Mouse (Mus musculus) kidney, embryonic 16.5 days (tissue): ENCODE measurements around the gene Pithd1. TPM values are rescaled to one million over a fixed set of nuclear protein-coding genes. Genes with fewer than 3 reads are reported as not detected.

ENCODE experiments used
- ATAC-seq: fragments of 200-750 bp; cut with Nextera tagmentation; 2 replicates; pipeline ENCODE4 v1.8.0; 2017; ENCODE audit warnings: moderate TSS enrichment; ENCODE audit not compliant: low FRiP score, low TSS enrichment
- H3K27ac ChIP-seq: fragments of 300-500 bp; sonication (generic); 2 replicates; pipeline ENCODE4 v1.5.1; 2014; ENCODE audit warnings: low read length
- H3K27me3 ChIP-seq: fragments of 300-500 bp; sonication (generic); 2 replicates; pipeline ENCODE4 v1.6.1; 2014; ENCODE audit warnings: low read length, control low read depth, mixed read lengths; ENCODE audit not compliant: insufficient read depth
- H3K36me3 ChIP-seq: fragments of 300-500 bp; sonication (generic); 2 replicates; pipeline ENCODE4 v1.6.1; 2014; ENCODE audit warnings: low read length, control low read depth, mixed read lengths; ENCODE audit not compliant: insufficient read depth
- H3K4me1 ChIP-seq: fragments of 300-500 bp; sonication (generic); 2 replicates; pipeline ENCODE4 v1.6.1; 2014; ENCODE audit warnings: low read length, control low read depth, mixed read lengths; ENCODE audit not compliant: insufficient read depth
- H3K4me2 ChIP-seq: fragments of 300-500 bp; sonication (generic); replicated peaks from 2 replicates; pipeline ENCODE4 v1.6.1; 2014; ENCODE audit warnings: low read depth, low read length
- H3K4me3 ChIP-seq: fragments of 300-500 bp; sonication (generic); 2 replicates; pipeline ENCODE4 v1.5.1; 2014; ENCODE audit warnings: mild to moderate bottlenecking, low read length
- H3K9ac ChIP-seq: fragments of 300-500 bp; sonication (generic); replicated peaks from 2 replicates; pipeline ENCODE4 v1.6.1; 2014; ENCODE audit warnings: low read length
- H3K9me3 ChIP-seq: fragments of 300-500 bp; sonication (generic); 2 replicates; pipeline ENCODE4 v1.6.1; 2016; ENCODE audit warnings: low read length, control low read depth
- WGBS: fragments of 180-500 bp; shearing (Covaris S2); extraction: QIAGEN DNeasy Blood & Tissue Kit; methylation state at CpG from one replicate; pipeline ENCODE4 v1.1.7; 2014; 5-methylcytosine and 5-hydroxymethylcytosine counted together
- polyA plus RNA-seq: library from polyadenylated mRNA; unstranded; fragments of >200 nt; fragmentation: Nextera tagmentation; extraction: Ambion mirVana; gene quantifications from 2 replicates; pipeline ENCODE4 v1.2.1, GENCODE M21; 2015

The Pithd1 gene
- polyA plus RNA-seq, 1 experiment from 2014 or later: 46.8 TPM

DNA sequence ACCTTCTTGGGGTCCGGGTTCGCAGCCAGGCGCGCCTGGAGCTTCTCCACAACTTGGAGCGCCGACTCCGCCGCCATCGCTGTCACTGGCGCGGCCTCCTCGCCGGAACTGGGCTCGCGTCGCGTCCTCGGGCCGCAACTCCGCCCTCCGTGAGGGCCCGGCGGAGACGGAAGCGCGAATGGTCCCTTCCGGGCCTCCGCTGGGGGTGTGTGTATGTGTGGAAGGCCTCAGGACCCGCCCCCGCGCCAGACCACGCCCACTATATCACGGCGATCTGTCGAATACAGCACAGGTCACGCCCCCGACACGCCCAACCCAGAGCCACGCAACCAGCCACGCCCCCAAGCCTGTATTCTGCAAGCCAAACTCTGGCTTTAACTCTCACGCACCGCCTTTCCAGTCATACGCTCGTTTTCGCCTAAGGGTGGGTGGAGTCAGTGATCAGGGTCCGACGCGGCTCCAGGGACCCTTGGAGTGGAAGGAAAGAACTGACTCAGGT is 34.5 kb upstream of the Pithd1 start, which contains the start of gene Eloa:
TSS of gene Eloa (minus strand) at position 215 of the 499 bp plus-strand sequence.
- no peaks in the 10 kb centered on the region for H3K27me3 ChIP-seq
- WGBS: under 1% methylated on average over 48 of the region's 48 CpGs
- H3K4me1 ChIP-seq: peaks cover 14% of the 10 kb centered on the region
- H3K36me3 ChIP-seq: no peaks in the 10 kb centered on the region
- H3K4me2 ChIP-seq: peak within 1 kb of the TSS; percentile 71
- peak within 1 kb of the TSS; percentile 74; the same call in 1 of the 2 replicates for H3K27ac ChIP-seq
- H3K4me3 ChIP-seq: peak within 1 kb of the TSS; percentile 90
- peak; percentile 99 for ATAC-seq
- H3K9ac ChIP-seq: peak within 1 kb of the TSS; percentile 90
- no peaks in the 10 kb centered on the region for H3K9me3 ChIP-seq

DNA sequence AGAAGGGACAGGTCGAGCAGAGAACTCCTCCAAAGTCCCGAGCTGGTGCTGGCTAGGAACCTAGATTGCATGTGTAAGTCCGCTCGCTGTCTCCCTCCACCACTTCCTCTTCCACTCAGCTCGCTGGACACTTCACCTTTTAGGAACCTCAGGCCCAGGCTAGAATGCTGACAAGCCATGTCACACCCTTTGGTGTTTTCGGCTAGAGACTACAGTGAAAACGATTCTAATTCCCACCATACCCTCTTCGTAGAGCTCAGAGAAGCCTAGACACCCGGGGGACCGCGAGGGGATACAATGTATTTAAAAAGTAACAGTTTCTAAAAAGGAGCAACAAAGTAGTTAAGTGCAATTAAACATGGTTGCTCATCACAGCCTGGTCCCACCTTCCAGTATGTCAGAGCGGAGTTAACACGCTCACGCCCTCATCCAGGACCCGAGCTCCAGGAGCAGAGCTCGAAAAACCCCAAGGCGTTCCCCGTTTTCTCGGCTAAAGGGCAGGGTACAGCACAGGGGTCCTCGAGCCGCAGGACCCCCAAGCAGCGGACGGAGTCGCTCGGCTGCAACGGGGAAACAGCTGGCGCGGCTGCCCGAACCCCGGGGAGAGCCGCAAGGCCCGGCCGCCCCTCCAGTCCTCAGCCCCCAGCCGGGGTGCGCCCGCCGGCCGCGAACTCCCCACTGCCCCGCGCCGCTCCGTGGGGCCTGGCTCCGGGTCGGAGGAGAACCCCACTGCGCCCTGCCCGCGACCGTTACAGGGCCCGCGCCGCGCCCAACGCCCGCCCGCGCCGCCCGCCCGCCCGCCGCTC is 33.9 kb upstream of the Pithd1 start:
- peak overlapping the region; percentile 71 for H3K4me2 ChIP-seq
- H3K36me3 ChIP-seq: no peaks in the 10 kb centered on the region
- peak overlapping the region; percentile 90 for H3K9ac ChIP-seq
- peak overlapping the region; percentile 74; the same call in 1 of the 2 replicates for H3K27ac ChIP-seq
- H3K4me3 ChIP-seq: peak overlapping the region; percentile 90
- H3K27me3 ChIP-seq: no peaks in the 10 kb centered on the region
- WGBS: under 1% methylated on average over 58 of the region's 62 CpGs
- no peaks in the 10 kb centered on the region for H3K9me3 ChIP-seq
- ATAC-seq: peak; percentile 85
- H3K4me1 ChIP-seq: peaks cover 14% of the 10 kb centered on the region

DNA sequence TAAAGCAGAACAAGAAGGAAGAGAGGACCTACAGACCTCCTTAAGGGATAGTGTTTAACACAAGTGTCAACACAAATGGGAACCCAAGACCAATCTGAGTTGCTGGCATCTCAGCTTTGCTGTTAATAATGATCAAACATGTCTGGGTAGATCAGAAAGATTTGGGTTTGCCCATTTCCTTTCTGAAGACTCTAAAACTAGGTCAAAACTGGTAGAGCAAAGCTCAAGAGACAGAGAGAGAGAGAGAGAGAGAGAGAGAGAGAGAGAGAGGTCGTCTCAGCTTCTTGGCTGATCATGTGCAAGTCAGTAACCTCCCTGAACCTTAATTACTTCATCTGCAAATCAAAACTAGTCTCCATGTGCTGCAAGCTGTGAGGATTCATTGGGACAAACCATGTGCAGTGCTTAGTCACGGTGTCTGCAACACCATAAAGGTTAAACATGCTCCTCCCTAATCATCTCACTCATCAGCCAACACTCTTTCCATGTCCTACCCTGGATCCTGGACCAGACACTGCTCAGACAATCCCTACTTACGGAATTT is 29.1 kb upstream of the Pithd1 start:
- no peak overlapping the region for H3K4me2 ChIP-seq
- no peak overlapping the region for H3K27ac ChIP-seq
- no peak overlapping the region for H3K9ac ChIP-seq
- H3K4me3 ChIP-seq: no peak overlapping the region
- 86% methylated on average over 3 of the region's 3 CpGs for WGBS
- no peaks in the 10 kb centered on the region for H3K27me3 ChIP-seq
- no peaks in the 10 kb centered on the region for H3K9me3 ChIP-seq
- peaks cover 15% of the 10 kb centered on the region for H3K36me3 ChIP-seq
- peaks cover 11% of the 10 kb centered on the region for H3K4me1 ChIP-seq
- no peak for ATAC-seq

- Histone ChIP-seq H3K36me3 (peaks cover 57% of the 10 kb centered on the region), H3K9me3 (no peaks in the 10 kb centered on the region), H3K4me1 (no peaks in the 10 kb centered on the region), H3K4me3 (no peak overlapping the region), H3K4me2 (no peak overlapping the region), H3K27me3 (no peaks in the 10 kb centered on the region), H3K9ac (no peak overlapping the region), H3K27ac (no peak overlapping the region)
- ATAC-seq: no peak
- WGBS: 84% methylated on average over 4 of the region's 4 CpGs
Observed at GRCm38 (mm10) chr4:136010586-136010985, 23.5 kb upstream of the Pithd1 start.

GRCm38 (mm10) chr4:136008782-136009447 is 21.9 kb upstream of the Pithd1 start:
- H3K36me3 ChIP-seq: peaks cover 72% of the 10 kb centered on the region
- no peak overlapping the region for H3K27ac ChIP-seq
- no peak for ATAC-seq
- no peak overlapping the region for H3K4me2 ChIP-seq
- no peak overlapping the region for H3K4me3 ChIP-seq
- H3K4me1 ChIP-seq: no peaks in the 10 kb centered on the region
- no peaks in the 10 kb centered on the region for H3K27me3 ChIP-seq
- no peaks in the 10 kb centered on the region for H3K9me3 ChIP-seq
- no peak overlapping the region for H3K9ac ChIP-seq
- WGBS: 87% methylated on average over 8 of the region's 8 CpGs

DNA sequence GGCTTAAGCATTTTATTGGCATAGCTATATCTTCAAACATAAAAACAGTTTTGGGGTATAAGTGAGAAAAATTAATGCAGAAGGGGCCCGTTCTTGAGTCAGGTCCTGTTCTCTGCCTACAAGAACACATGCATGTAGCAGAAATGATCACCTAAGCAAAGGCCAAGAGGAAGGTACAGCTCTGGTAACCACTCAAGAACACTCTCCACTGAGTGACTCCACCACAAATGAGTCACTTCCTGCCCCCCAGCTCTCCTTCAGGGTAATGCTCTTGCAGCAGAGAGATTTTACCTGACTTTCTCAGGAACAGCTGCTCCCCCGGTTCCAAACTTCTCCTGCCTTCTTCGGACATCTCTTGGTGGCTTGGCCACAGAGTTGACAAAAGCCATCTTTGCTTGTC is 19.8 kb upstream of the Pithd1 start:
- Histone ChIP-seq H3K4me3 (no peak overlapping the region), H3K9ac (no peak overlapping the region), H3K36me3 (peaks cover 79% of the 10 kb centered on the region), H3K4me2 (no peak overlapping the region), H3K27me3 (no peaks in the 10 kb centered on the region), H3K27ac (no peak overlapping the region), H3K4me1 (no peaks in the 10 kb centered on the region), H3K9me3 (no peaks in the 10 kb centered on the region)
- WGBS: 94% methylated on average over 3 of the region's 3 CpGs
- ATAC-seq: no peak

DNA sequence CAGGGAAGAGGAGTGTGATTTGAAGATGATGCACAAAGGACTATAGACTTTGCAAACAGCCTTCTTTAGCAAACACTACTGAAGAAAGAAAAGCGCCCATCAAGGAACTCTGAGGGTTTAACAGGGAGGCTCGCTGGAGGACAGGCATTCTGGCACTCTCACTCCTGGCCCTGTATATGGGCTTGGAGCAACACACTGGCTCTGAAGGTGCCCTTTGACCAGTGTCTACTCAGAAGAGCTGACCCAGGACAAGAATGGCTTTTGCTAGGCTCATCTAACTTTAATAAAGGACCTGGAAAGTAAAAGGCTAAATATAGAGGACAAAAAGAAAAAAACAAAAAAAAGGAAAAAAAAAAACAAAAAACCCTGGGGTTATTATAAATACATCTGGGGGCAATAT is 17.9 kb upstream of the Pithd1 start:
- 92% methylated on average over 2 of the region's 2 CpGs for WGBS

DNA sequence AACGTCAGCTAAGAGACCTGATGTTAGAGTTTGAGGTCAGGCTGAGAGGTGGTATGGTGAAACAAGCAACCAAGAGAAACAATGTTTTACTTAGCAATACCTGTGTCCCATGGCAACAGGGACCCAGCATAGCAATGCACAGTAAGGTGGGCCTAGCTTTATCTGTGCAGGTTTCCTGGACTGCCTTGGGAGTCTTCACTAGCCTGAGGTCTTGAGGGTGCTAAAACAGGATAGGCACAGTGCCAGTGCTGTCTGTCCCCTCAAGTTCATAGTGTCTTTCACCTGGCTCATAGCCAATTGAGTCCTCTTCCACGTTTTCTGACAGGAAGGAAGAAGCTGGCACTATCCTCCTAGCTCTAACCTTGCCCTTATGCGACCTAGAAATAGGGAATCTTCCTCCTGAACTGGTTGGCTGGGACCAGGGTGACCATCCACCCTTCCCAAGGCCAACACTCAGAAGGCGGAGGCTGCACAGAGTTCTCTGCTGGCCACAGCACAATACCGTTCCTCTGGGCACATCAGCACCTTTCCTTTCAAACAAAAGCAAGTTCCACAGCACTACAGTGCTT is 17.1 kb upstream of the Pithd1 start:
- Histone ChIP-seq H3K36me3 (peaks cover 54% of the 10 kb centered on the region), H3K27ac (no peak overlapping the region), H3K27me3 (no peaks in the 10 kb centered on the region), H3K9ac (no peak overlapping the region), H3K4me1 (no peaks in the 10 kb centered on the region), H3K4me2 (no peak overlapping the region), H3K9me3 (no peaks in the 10 kb centered on the region), H3K4me3 (no peak overlapping the region)
- ATAC-seq: no peak
- WGBS: 88% methylated on average over 5 of the region's 5 CpGs

More for the DNA sequence above, 17.9 kb upstream of the Pithd1 start:
- Histone ChIP-seq H3K27me3 (no peaks in the 10 kb centered on the region), H3K4me2 (no peak overlapping the region), H3K4me3 (no peak overlapping the region), H3K27ac (no peak overlapping the region), H3K36me3 (peaks cover 61% of the 10 kb centered on the region), H3K4me1 (no peaks in the 10 kb centered on the region), H3K9me3 (no peaks in the 10 kb centered on the region), H3K9ac (no peak overlapping the region)
- no peak for ATAC-seq

DNA sequence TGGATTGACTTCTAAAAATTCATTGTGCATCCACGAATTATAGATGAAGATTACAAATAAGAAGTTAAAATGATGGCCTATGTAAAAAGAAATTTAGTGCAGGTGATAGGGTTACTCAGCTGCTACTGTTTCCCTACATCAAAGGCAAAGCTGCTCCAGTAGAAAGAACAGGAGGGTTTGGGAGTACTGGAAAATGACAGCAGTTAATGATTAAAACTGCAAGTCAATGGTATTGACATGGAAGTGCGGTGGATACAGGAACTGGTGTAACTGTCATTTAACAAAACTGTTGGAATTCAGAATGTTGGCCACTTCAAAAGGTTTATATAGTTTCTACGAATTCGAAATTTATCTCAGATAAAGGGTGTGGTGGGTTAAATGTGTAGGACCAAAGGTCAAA is 8.1 kb upstream of the Pithd1 start:
- no peak for ATAC-seq
- Histone ChIP-seq H3K9ac (no peak overlapping the region), H3K9me3 (peaks cover 9% of the 10 kb centered on the region), H3K36me3 (no peaks in the 10 kb centered on the region), H3K27ac (no peak overlapping the region), H3K27me3 (no peaks in the 10 kb centered on the region), H3K4me1 (no peaks in the 10 kb centered on the region), H3K4me2 (no peak overlapping the region), H3K4me3 (no peak overlapping the region)
- WGBS: 86% methylated on average over 4 of the region's 4 CpGs
